Comparison of ENCODE assay signal across 9 mouse cellular contexts in the genomic region with DNA sequence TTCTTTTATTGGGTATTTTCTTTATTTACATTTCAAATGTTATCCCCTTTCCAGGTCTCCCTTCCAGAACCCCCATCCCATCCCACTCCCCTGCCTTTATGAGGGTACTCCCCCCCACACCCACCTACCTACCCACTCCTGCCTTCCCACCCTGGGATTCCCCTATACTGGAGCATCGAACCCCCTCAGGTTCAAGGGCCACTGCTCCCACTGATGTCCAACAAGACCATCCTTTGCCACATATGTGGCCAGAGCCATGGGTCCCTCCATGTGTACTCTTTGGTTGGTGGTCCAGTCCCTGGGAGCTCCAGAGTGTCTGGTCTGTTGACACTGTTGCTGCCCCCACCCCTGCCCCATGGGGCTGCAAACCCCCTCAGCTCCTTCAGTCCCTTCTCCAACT. TPM values are rescaled to one million over a fixed set of nuclear protein-coding genes. Genes with fewer than 3 reads are reported as not detected.
"Had no signal": no experiment of that assay in that cellular context is flagged by ENCODE, and none has a peak within 500 bp of the region (broad histone marks: within the 10 kb centered on the region; RNA-seq: fewer than 3 reads in every experiment).

No protein-coding gene starts in this region.

RNA-seq across cellular contexts. Expression of a gene that starts 15.7 kb away (rescaled TPM):
- polyA plus RNA-seq: liver, adult 2 months; liver, postnatal 0 days; macrophage had no signal

RNA-seq across cellular contexts. Expression of a gene that starts 53.3 kb away (rescaled TPM):
- polyA plus RNA-seq: liver, adult 2 months; liver, embryonic 11.5 days; liver, embryonic 12.5 days; liver, embryonic 14.5 days; liver, embryonic 16.5 days; lung, embryonic 14.5 days; lung, postnatal 0 days; macrophage had no signal
